Mouse (Mus musculus): ENCODE measurements around the gene Olfr63.
"Not testable (repeated sequence)": the region's sequence is repeated elsewhere in the genome, so short reads cannot be mapped to it uniquely, and the experiment has no call there.

The Olfr63 gene

DNA sequence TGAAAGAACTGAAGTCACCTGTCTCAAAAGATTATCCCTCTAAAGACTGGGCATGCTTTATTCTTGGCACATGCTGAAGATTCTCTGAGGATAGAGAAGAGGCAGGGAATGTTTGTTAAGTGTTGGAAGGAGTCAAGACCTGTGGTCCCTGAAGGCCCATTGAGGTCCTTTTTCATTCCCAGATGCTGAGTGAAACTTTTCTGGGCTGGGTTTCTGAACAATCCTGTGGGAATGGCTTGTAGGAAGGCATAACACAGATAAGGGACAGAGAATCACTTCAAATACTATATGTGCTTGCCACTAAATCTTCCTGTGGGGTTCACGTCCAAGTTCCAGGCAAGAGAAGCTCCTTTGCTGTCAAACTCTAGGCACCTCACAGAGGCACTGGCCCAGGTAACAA, at the start of gene Olfr63:
Gene Olfr63 (plus strand): TSS at position 301 of the 400 bp plus-strand sequence.
- no peak for DNase-seq

DNA sequence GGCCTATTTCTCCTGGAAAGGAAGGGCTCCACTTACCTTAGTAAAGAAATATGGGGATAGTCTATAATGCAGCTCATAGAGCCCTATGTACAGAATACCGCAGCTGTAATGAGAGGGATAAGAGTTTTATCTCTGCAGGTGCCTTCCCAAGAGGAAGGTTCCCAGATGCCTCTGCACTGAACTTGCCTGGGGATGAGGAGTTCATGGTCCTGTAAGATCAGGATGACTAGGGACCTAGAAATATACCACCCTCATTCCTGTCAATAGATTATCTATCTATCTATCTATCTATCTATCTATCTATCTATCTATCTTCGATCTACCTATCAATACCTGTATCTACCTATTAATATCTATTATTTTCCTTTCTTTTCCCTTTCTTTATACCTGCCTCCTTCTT, 42.9 kb upstream of the Olfr63 start, which contains the start of gene Olfr1564:
Gene Olfr1564 (minus strand): TSS at position 101 of the 400 bp plus-strand sequence.
- no peak for DNase-seq

DNA sequence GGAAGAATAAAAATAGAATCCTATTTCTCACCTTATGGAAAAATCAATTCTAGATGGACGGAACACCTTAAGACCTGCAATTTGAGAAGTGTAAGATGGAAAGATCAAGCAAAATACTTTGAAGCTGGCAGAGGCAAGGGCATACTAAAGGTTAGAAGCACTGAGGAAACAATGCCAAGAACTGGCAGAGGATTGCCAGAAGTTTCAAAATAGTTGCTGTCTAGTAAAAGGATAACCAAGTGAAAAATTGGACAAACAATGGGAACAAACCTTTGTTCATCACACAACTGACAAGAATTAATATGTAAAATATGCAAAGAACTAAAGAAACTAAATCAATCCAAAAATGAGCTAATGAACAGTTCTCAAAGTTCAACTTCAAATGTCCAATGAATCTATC, 27.8 kb upstream of the Olfr63 start:
- not testable (repeated sequence) for DNase-seq

DNA sequence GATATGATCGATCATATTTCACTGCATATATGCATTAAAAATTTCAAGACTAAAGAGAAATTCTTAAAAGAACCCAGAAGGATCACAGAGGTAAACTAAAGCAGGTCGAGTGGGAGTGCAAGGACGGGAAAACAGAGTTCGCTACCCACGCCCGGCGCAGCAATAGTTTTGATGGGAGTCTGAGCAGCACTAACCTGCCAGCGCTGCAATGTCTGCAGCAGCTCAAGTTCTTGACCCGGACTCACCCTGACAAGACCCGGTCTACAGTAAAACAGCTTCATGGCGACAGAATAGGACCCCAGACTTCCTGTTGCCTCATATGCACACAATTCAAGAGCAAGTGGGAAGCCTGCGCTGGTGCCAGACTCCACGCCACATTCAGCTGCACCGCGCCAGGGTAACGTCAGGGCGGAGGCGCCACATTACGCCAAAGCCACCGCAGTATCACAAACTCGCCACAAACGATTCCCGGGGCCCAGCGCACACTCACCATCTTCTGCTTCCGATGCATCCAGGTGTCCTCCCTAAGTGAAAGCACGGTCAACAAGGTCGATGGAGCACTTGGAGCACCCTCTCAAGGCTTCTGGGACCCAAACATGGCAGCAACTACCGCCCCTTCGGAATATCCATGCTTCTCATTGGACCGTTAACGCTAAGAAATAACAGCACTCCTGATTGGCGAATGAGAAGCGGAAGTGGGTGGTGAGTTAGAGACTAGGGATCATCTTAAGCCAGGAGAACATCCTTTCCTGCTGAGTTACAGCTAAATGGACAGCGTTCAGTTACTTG, 9.8 kb upstream of the Olfr63 start, which contains the start of gene Zfp955a:
Gene Zfp955a (minus strand): TSS at position 616 of the 789 bp plus-strand sequence.
- not testable (repeated sequence) for DNase-seq

DNA sequence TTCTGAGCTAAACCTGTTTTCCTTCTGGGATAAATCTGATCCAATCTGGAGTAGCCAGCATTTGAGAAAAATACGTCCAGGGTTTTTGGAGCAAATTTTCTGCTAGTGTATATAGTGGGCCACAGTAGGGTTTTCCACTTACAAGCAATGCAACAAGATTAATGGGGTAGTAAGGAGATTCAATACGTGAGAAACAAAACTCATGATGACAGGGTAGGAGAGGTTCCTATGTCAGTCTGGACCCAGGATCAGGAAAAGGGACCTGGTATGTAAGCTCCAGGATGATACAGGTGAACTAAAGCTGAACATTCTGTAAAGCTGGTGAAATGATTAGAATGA, 9.2 kb upstream of the Olfr63 start:
- not testable (repeated sequence) for DNase-seq

DNA sequence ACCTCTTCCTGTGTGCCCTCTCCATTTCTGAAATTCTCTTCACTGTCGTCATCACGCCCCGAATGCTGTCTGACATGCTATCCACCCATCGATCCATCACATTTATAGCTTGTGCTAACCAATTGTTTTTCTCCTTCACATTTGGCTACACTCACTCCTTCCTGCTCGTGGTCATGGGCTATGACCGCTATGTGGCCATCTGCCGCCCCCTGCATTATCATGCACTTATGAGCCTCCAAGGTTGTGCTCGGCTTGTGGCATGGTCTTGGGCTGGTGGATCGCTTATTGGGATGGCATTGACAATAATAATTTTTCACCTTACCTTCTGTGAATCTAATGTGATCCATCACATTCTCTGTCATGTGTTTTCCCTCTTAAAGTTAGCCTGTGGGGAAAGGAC, 4.4 kb downstream of the Olfr63 start:
- no peak for DNase-seq

DNA sequence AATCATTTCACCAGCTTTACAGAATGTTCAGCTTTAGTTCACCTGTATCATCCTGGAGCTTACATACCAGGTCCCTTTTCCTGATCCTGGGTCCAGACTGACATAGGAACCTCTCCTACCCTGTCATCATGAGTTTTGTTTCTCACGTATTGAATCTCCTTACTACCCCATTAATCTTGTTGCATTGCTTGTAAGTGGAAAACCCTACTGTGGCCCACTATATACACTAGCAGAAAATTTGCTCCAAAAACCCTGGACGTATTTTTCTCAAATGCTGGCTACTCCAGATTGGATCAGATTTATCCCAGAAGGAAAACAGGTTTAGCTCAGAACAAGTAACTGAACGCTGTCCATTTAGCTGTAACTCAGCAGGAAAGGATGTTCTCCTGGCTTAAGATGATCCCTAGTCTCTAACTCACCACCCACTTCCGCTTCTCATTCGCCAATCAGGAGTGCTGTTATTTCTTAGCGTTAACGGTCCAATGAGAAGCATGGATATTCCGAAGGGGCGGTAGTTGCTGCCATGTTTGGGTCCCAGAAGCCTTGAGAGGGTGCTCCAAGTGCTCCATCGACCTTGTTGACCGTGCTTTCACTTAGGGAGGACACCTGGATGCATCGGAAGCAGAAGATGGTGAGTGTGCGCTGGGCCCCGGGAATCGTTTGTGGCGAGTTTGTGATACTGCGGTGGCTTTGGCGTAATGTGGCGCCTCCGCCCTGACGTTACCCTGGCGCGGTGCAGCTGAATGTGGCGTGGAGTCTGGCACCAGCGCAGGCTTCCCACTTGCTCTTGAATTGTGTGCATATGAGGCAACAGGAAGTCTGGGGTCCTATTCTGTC, 24.8 kb downstream of the Olfr63 start, which contains the start of gene Zfp955b:
Gene Zfp955b (plus strand): TSS at position 506 of the 837 bp plus-strand sequence.
- not testable (repeated sequence) for DNase-seq

DNA sequence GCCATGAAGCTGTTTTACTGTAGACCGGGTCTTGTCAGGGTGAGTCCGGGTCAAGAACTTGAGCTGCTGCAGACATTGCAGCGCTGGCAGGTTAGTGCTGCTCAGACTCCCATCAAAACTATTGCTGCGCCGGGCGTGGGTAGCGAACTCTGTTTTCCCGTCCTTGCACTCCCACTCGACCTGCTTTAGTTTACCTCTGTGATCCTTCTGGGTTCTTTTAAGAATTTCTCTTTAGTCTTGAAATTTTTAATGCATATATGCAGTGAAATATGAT, 25.3 kb downstream of the Olfr63 start:
- DNase-seq: not testable (repeated sequence)

All from right cerebral cortex, postnatal 14 days (tissue).